Comparison of ENCODE assay signal across 8 mouse cellular contexts in the genomic region with DNA sequence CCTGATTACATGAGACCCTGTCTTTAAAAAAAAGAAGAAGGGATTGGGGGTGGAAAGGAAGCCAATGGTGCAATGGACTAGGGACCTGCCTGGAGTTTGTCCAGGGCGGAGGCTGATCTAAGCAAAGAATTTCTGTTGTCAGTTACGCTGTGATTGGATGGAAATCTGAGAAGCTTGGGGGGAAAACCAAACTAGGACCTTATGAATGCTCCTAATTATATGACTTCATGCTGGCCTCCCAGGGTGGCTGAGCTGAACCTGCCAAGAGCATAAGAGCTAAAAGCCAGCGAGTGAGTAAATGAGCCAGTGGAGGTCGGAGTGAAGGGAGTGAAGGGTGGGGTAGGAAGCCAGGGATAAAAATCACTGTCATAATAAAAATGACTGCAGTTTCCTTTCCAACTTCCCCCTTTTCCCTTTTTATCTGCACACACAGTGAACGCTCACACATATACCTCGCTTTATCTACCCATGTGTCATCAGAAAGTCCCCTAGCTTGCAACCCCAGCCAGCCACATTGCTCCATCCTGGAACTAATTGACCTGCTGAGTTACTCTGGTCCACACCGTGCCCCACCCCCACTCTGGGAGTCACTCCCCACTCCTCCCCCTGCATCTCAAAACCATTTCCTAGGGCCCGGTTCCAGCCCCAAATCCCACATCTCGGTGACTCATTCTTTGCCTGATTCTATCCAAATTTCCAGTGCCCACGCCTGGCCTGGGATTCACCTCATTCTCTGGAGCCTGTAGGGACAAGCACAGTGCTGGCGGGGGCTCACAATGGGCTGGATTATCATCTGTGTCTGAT. TPM values are rescaled to one million over a fixed set of nuclear protein-coding genes. Genes with fewer than 3 reads are reported as not detected.
DNase-seq lines count a peak whose midpoint lies in the region; ATAC-seq and TF ChIP-seq lines count a peak whose summit lies in the region.

No protein-coding gene starts in this region.

- H3K9ac ChIP-seq in kidney, postnatal 0 days (ENCODE audit: low read depth, low read length), result no peak overlapping the region
- no peak overlapping the region for H3K9ac ChIP-seq in limb, embryonic 14.5 days (ENCODE audit: low read depth, low read length, severe bottlenecking)
- no peak overlapping the region for H3K9ac ChIP-seq in hindbrain, embryonic 12.5 days

- DNase-seq in kidney, postnatal 0 days (ENCODE audit: low spot score), result peak; percentile 47
- DNase-seq in kidney, postnatal 14 days, result no peak
- DNase-seq in adrenal gland, postnatal 10 days, result peak; percentile 42
- DNase-seq in gastrocnemius, adult 18-20 months (ENCODE audit: low spot score), result peak; percentile 68
- DNase-seq in limb, embryonic 14.5 days (ENCODE audit: low spot score), result peak; percentile 89
- no peak for DNase-seq in layer of hippocampus, adult 9-11 months

- no peak for ATAC-seq in kidney, postnatal 0 days (replicated peaks; ENCODE audit: low FRiP score, low read depth)
- peak; percentile 79 for ATAC-seq in limb, embryonic 14.5 days (ENCODE audit: low FRiP score, low read depth)
- no peak for ATAC-seq in CD4-positive, CD25-positive, alpha-beta regulatory T cell, adult 4 months
- ATAC-seq in hindbrain, embryonic 12.5 days (ENCODE audit: low FRiP score), result no peak

- TF ChIP-seq CTCF in kidney, postnatal 0 days (IDR thresholded peaks at IDR 0.05; ENCODE audit: low read depth), result no peak

- 47% methylated on average over 11 of the region's 11 CpGs for WGBS in kidney, postnatal 0 days
- WGBS in limb, embryonic 14.5 days, result 31% methylated on average over 11 of the region's 11 CpGs
- WGBS in hindbrain, embryonic 12.5 days, result 66% methylated on average over 11 of the region's 11 CpGs

- H3K9me3 ChIP-seq in kidney, postnatal 0 days (replicated peaks; ENCODE audit: low read length), result no peaks in the 10 kb centered on the region
- H3K9me3 ChIP-seq in limb, embryonic 14.5 days (ENCODE audit: control insufficient read depth, low read length), result no peaks in the 10 kb centered on the region
- no peaks in the 10 kb centered on the region for H3K9me3 ChIP-seq in hindbrain, embryonic 12.5 days (replicated peaks)

- no peaks in the 10 kb centered on the region for H3K36me3 ChIP-seq in kidney, postnatal 0 days (ENCODE audit: insufficient read depth, low read length)
- H3K36me3 ChIP-seq in limb, embryonic 14.5 days (ENCODE audit: control insufficient read depth, insufficient read depth, low read length), result no peaks in the 10 kb centered on the region
- H3K36me3 ChIP-seq in hindbrain, embryonic 12.5 days, result no peaks in the 10 kb centered on the region

- no peak overlapping the region for H3K27ac ChIP-seq in kidney, postnatal 0 days
- H3K27ac ChIP-seq in limb, embryonic 14.5 days (replicated peaks; ENCODE audit: low read depth, low read length), result peak overlapping the region; percentile 61
- no peak overlapping the region for H3K27ac ChIP-seq in hindbrain, embryonic 12.5 days

- 0 out of 2 replicates have a peak, but pooled peaks cover 4% of the 10 kb centered on the region for H3K4me1 ChIP-seq in kidney, postnatal 0 days (replicated peaks; ENCODE audit: insufficient read depth, low read length)
- H3K4me1 ChIP-seq in limb, embryonic 14.5 days (ENCODE audit: control insufficient read depth, insufficient read depth, low read length), result peaks cover 27% of the 10 kb centered on the region
- peaks cover 33% of the 10 kb centered on the region for H3K4me1 ChIP-seq in hindbrain, embryonic 12.5 days

- no peak overlapping the region for H3K4me2 ChIP-seq in kidney, postnatal 0 days (ENCODE audit: low read length)
- no peak overlapping the region for H3K4me2 ChIP-seq in limb, embryonic 14.5 days (replicated peaks; ENCODE audit: low read depth, low read length, severe bottlenecking)
- H3K4me2 ChIP-seq in hindbrain, embryonic 12.5 days (replicated peaks), result no peak overlapping the region

- no peak overlapping the region for H3K4me3 ChIP-seq in kidney, postnatal 0 days (replicated peaks; ENCODE audit: low read depth, low read length)
- no peak overlapping the region for H3K4me3 ChIP-seq in limb, embryonic 14.5 days (replicated peaks; ENCODE audit: low read length)
- no peak overlapping the region for H3K4me3 ChIP-seq in hindbrain, embryonic 12.5 days

- no peak for TF ChIP-seq POLR2A in limb, embryonic 14.5 days (IDR thresholded peaks at IDR 0.05; ENCODE audit: borderline replicate concordance, extremely low read depth, insufficient read depth, insufficient read length)

- no peaks in the 10 kb centered on the region for H3K27me3 ChIP-seq in kidney, postnatal 0 days (ENCODE audit: insufficient read depth, low read length)
- no peaks in the 10 kb centered on the region for H3K27me3 ChIP-seq in limb, embryonic 14.5 days (ENCODE audit: control insufficient read depth, insufficient read depth, low read length)
- H3K27me3 ChIP-seq in hindbrain, embryonic 12.5 days, result 0 out of 2 replicates have a peak, but pooled peaks cover 7% of the 10 kb centered on the region

RNA-seq across cellular contexts. Expression of gene Dnaic2, which starts 2.2 kb away (rescaled TPM):
- polyA plus RNA-seq in kidney, postnatal 0 days (2015; fragmentation: Nextera tagmentation; extraction: Ambion mirVana), result 0.32 and 0.43 TPM in 2 replicates
- under 1 TPM; 0.55 to 0.57 TPM for total RNA-seq in adrenal gland, postnatal 10 days (2021)
- under 1 TPM; 0.07 to 0.12 TPM for total RNA-seq in gastrocnemius, adult 18-20 months (2021)
- polyA plus RNA-seq in limb, embryonic 14.5 days (2012; rRNA removed), result 1.6 and 1.7 TPM in 2 replicates
- 0.55 and 0.86 TPM in 2 replicates for polyA plus RNA-seq in limb, embryonic 14.5 days (2014; fragmentation: Nextera tagmentation; extraction: Ambion mirVana)
- not detected for polyA plus RNA-seq in CD4-positive, CD25-positive, alpha-beta regulatory T cell, adult 4 months (2017; shearing (Covaris generic))
- 3.3 and 4.5 TPM in 2 replicates for polyA plus RNA-seq in hindbrain, embryonic 12.5 days (2016; fragmentation: Nextera tagmentation; extraction: Ambion mirVana)

RNA-seq across cellular contexts. Expression of gene Kif19a, which starts 40.2 kb away (rescaled TPM):
- polyA plus RNA-seq in kidney, postnatal 0 days (2015; fragmentation: Nextera tagmentation; extraction: Ambion mirVana), result 0.06 and 0.11 TPM in 2 replicates
- 1 to 10 TPM in 1 of 2 experiments, under 1 TPM in 1; 0.67 to 1.1 TPM for total RNA-seq in adrenal gland, postnatal 10 days (2021)
- total RNA-seq in gastrocnemius, adult 18-20 months (2021), result 1 to 10 TPM in 1 of 2 experiments, under 1 TPM in 1; 0.57 to 1.1 TPM
- 0.93 and 1.1 TPM in 2 replicates for polyA plus RNA-seq in limb, embryonic 14.5 days (2012; rRNA removed)
- 0.17 and 0.39 TPM in 2 replicates for polyA plus RNA-seq in limb, embryonic 14.5 days (2014; fragmentation: Nextera tagmentation; extraction: Ambion mirVana)
- not detected for polyA plus RNA-seq in CD4-positive, CD25-positive, alpha-beta regulatory T cell, adult 4 months (2017; shearing (Covaris generic))
- 2.2 and 3.0 TPM in 2 replicates for polyA plus RNA-seq in hindbrain, embryonic 12.5 days (2016; fragmentation: Nextera tagmentation; extraction: Ambion mirVana)

RNA-seq across cellular contexts. Expression of gene Ttyh2, which starts 49.8 kb away (rescaled TPM):
- polyA plus RNA-seq in kidney, postnatal 0 days (2015; fragmentation: Nextera tagmentation; extraction: Ambion mirVana), result 22.6 and 25.3 TPM in 2 replicates
- total RNA-seq in adrenal gland, postnatal 10 days (2021), result 10 to 100 TPM; 61.1 to 63.0 TPM
- 10 to 100 TPM; 15.6 to 16.7 TPM for total RNA-seq in gastrocnemius, adult 18-20 months (2021)
- 16.9 and 21.3 TPM in 2 replicates for polyA plus RNA-seq in limb, embryonic 14.5 days (2012; rRNA removed)
- 21.7 and 25.9 TPM in 2 replicates for polyA plus RNA-seq in limb, embryonic 14.5 days (2014; fragmentation: Nextera tagmentation; extraction: Ambion mirVana)
- 1 to 10 TPM; 2.9 to 4.1 TPM for polyA plus RNA-seq in CD4-positive, CD25-positive, alpha-beta regulatory T cell, adult 4 months (2017; shearing (Covaris generic))
- polyA plus RNA-seq in hindbrain, embryonic 12.5 days (2016; fragmentation: Nextera tagmentation; extraction: Ambion mirVana), result 18.0 and 23.8 TPM in 2 replicates

RNA-seq across cellular contexts. Expression of gene Rpl38, which starts 56.7 kb away (rescaled TPM):
- 1,186 and 1,429 TPM in 2 replicates for polyA plus RNA-seq in kidney, postnatal 0 days (2015; fragmentation: Nextera tagmentation; extraction: Ambion mirVana)
- 1,000 to 10,000 TPM; 1,144 to 1,253 TPM for total RNA-seq in adrenal gland, postnatal 10 days (2021)
- total RNA-seq in gastrocnemius, adult 18-20 months (2021), result 100 to 1,000 TPM; 619 to 713 TPM
- polyA plus RNA-seq in limb, embryonic 14.5 days (2012; rRNA removed), result 1,565 and 2,419 TPM in 2 replicates
- polyA plus RNA-seq in limb, embryonic 14.5 days (2014; fragmentation: Nextera tagmentation; extraction: Ambion mirVana), result 1,011 and 1,139 TPM in 2 replicates
- polyA plus RNA-seq in CD4-positive, CD25-positive, alpha-beta regulatory T cell, adult 4 months (2017; shearing (Covaris generic)), result 1,000 to 10,000 TPM in 1 of 2 experiments, 100 to 1,000 TPM in 1; 937 to 1,379 TPM
- polyA plus RNA-seq in hindbrain, embryonic 12.5 days (2016; fragmentation: Nextera tagmentation; extraction: Ambion mirVana), result 787 and 856 TPM in 2 replicates

Comparison
In these comparisons a context has a peak if more than half of its experiments do, and no peak if none do; other contexts are left out.
1. DNase-seq: peak in kidney, postnatal 0 days (single experiment), adrenal gland, postnatal 10 days (single experiment), gastrocnemius, adult 18-20 months (single experiment) and limb, embryonic 14.5 days (single experiment); none in kidney, postnatal 14 days (single experiment) and layer of hippocampus, adult 9-11 months (single experiment).